Mouse (Mus musculus): ENCODE results near the gene Atrnl1. TPM values are rescaled to one million over a fixed set of nuclear protein-coding genes. Genes with fewer than 3 reads are reported as not detected.

Atrnl1 gene
- total RNA-seq, 1 experiment, result 6.7 TPM

- DNase-seq (ENCODE audit: low read depth, low spot score), result no peak
- H3K4me1 ChIP-seq (ENCODE audit: control insufficient read depth in 2 of 2, insufficient read depth in 2 of 2, low read length in 2 of 2, poor library complexity in 1 of 2), result no peaks in the 10 kb centered on the region
- no peaks in the 10 kb centered on the region for H3K9me3 ChIP-seq (ENCODE audit: control insufficient read depth, insufficient read depth, low read depth, low read length)
- no peak overlapping the region for H3K9ac ChIP-seq (ENCODE audit: insufficient read depth, low read depth, low read length, poor library complexity, severe bottlenecking)
- in situ Hi-C loops (cut with MboI; ENCODE audit: low sequenced_read_pairs in 2 of 2, unreplicated experiment in 2 of 2), result no loop called here
- TF ChIP-seq MAFK (IDR thresholded peaks at IDR 0.05; ENCODE audit: insufficient read depth, low read depth, low read length), result no peak
- TF ChIP-seq ZC3H11A (IDR thresholded peaks at IDR 0.05; ENCODE audit: borderline replicate concordance, low read depth, low read length), result no peak
- H3K4me3 ChIP-seq (ENCODE audit: insufficient read depth in 1 of 2, low read depth in 1 of 2, low read length in 2 of 2, poor library complexity in 1 of 2, severe bottlenecking in 1 of 2), result no peak overlapping the region
- H3K27ac ChIP-seq (ENCODE audit: insufficient read depth, low read depth, low read length, poor library complexity, severe bottlenecking), result no peak overlapping the region
- H3K36me3 ChIP-seq (ENCODE audit: control insufficient read depth, insufficient read depth, low read length, poor library complexity, severe bottlenecking), result no peaks in the 10 kb centered on the region
Measured at GRCm38 (mm10) chr19:57941529-57941928, 330.7 kb downstream of the Atrnl1 start.

GRCm38 (mm10) chr19:57942281-57942680 is 331.4 kb downstream of the Atrnl1 start:
- Histone ChIP-seq H3K36me3 (ENCODE audit: control insufficient read depth, insufficient read depth, low read length, poor library complexity, severe bottlenecking) (no peaks in the 10 kb centered on the region), H3K4me1 (ENCODE audit: control insufficient read depth in 2 of 2, insufficient read depth in 2 of 2, low read length in 2 of 2, poor library complexity in 1 of 2) (no peaks in the 10 kb centered on the region), H3K27ac (ENCODE audit: insufficient read depth, low read depth, low read length, poor library complexity, severe bottlenecking) (no peak overlapping the region), H3K4me3 (ENCODE audit: insufficient read depth in 1 of 2, low read depth in 1 of 2, low read length in 2 of 2, poor library complexity in 1 of 2, severe bottlenecking in 1 of 2) (no peak overlapping the region), H3K9me3 (ENCODE audit: control insufficient read depth, insufficient read depth, low read depth, low read length) (no peaks in the 10 kb centered on the region), H3K9ac (ENCODE audit: insufficient read depth, low read depth, low read length, poor library complexity, severe bottlenecking) (no peak overlapping the region)
- TF ChIP-seq MAFK (IDR thresholded peaks at IDR 0.05; ENCODE audit: insufficient read depth, low read depth, low read length), result no peak
- no peak for TF ChIP-seq ZNF384 (IDR thresholded peaks at IDR 0.05; ENCODE audit: low read depth, low read length)
- no peak for TF ChIP-seq CHD2 (IDR thresholded peaks at IDR 0.05; ENCODE audit: low read depth, low read length)
- TF ChIP-seq HCFC1 (IDR thresholded peaks at IDR 0.05; ENCODE audit: borderline replicate concordance, insufficient read depth, low read length), result no peak
- TF ChIP-seq ZC3H11A (IDR thresholded peaks at IDR 0.05; ENCODE audit: borderline replicate concordance, low read depth, low read length), result no peak
- no peak for DNase-seq (ENCODE audit: low read depth, low spot score)
- in situ Hi-C loops (cut with MboI; ENCODE audit: low sequenced_read_pairs in 2 of 2, unreplicated experiment in 2 of 2), result no loop called here

- Histone ChIP-seq H3K9ac (ENCODE audit: insufficient read depth, low read depth, low read length, poor library complexity, severe bottlenecking) (no peak overlapping the region), H3K4me1 (ENCODE audit: control insufficient read depth in 2 of 2, insufficient read depth in 2 of 2, low read length in 2 of 2, poor library complexity in 1 of 2) (no peaks in the 10 kb centered on the region), H3K4me3 (ENCODE audit: insufficient read depth in 1 of 2, low read depth in 1 of 2, low read length in 2 of 2, poor library complexity in 1 of 2, severe bottlenecking in 1 of 2) (no peak overlapping the region), H3K27ac (ENCODE audit: insufficient read depth, low read depth, low read length, poor library complexity, severe bottlenecking) (no peak overlapping the region), H3K36me3 (ENCODE audit: control insufficient read depth, insufficient read depth, low read length, poor library complexity, severe bottlenecking) (no peaks in the 10 kb centered on the region), H3K9me3 (ENCODE audit: control insufficient read depth, insufficient read depth, low read depth, low read length) (no peaks in the 10 kb centered on the region)
- no peak for DNase-seq (ENCODE audit: low read depth, low spot score)
- in situ Hi-C loops (cut with MboI; ENCODE audit: low sequenced_read_pairs in 2 of 2, unreplicated experiment in 2 of 2), result no loop called here
- no peak for TF ChIP-seq CHD2 (IDR thresholded peaks at IDR 0.05; ENCODE audit: low read depth, low read length)
- no peak for TF ChIP-seq MAFK (IDR thresholded peaks at IDR 0.05; ENCODE audit: insufficient read depth, low read depth, low read length)
- TF ChIP-seq ZNF384 (IDR thresholded peaks at IDR 0.05; ENCODE audit: low read depth, low read length), result no peak
- TF ChIP-seq ZC3H11A (IDR thresholded peaks at IDR 0.05; ENCODE audit: borderline replicate concordance, low read depth, low read length), result no peak
- no peak for TF ChIP-seq HCFC1 (IDR thresholded peaks at IDR 0.05; ENCODE audit: borderline replicate concordance, insufficient read depth, low read length)
Measured at GRCm38 (mm10) chr19:57943308-57943707, 332.5 kb downstream of the Atrnl1 start.

- DNase-seq (ENCODE audit: low read depth, low spot score), result no peak
- TF ChIP-seq ZC3H11A (IDR thresholded peaks at IDR 0.05; ENCODE audit: borderline replicate concordance, low read depth, low read length), result no peak
- Histone ChIP-seq H3K4me3 (ENCODE audit: insufficient read depth in 1 of 2, low read depth in 1 of 2, low read length in 2 of 2, poor library complexity in 1 of 2, severe bottlenecking in 1 of 2) (no peak overlapping the region), H3K9me3 (ENCODE audit: control insufficient read depth, insufficient read depth, low read depth, low read length) (no peaks in the 10 kb centered on the region), H3K4me1 (ENCODE audit: control insufficient read depth in 2 of 2, insufficient read depth in 2 of 2, low read length in 2 of 2, poor library complexity in 1 of 2) (no peaks in the 10 kb centered on the region), H3K27ac (ENCODE audit: insufficient read depth, low read depth, low read length, poor library complexity, severe bottlenecking) (no peak overlapping the region), H3K36me3 (ENCODE audit: control insufficient read depth, insufficient read depth, low read length, poor library complexity, severe bottlenecking) (no peaks in the 10 kb centered on the region), H3K9ac (ENCODE audit: insufficient read depth, low read depth, low read length, poor library complexity, severe bottlenecking) (no peak overlapping the region)
- in situ Hi-C loops (cut with MboI; ENCODE audit: low sequenced_read_pairs in 2 of 2, unreplicated experiment in 2 of 2), result no loop called here
Measured at GRCm38 (mm10) chr19:57944680-57945079, 333.8 kb downstream of the Atrnl1 start.

GRCm38 (mm10) chr19:57945626-57946250 is 334.9 kb downstream of the Atrnl1 start:
- H3K9ac ChIP-seq (ENCODE audit: insufficient read depth, low read depth, low read length, poor library complexity, severe bottlenecking), result no peak overlapping the region
- DNase-seq (ENCODE audit: low read depth, low spot score), result no peak
- no peaks in the 10 kb centered on the region for H3K36me3 ChIP-seq (ENCODE audit: control insufficient read depth, insufficient read depth, low read length, poor library complexity, severe bottlenecking)
- no peak overlapping the region for H3K4me3 ChIP-seq (ENCODE audit: insufficient read depth in 1 of 2, low read depth in 1 of 2, low read length in 2 of 2, poor library complexity in 1 of 2, severe bottlenecking in 1 of 2)
- no peaks in the 10 kb centered on the region for H3K9me3 ChIP-seq (ENCODE audit: control insufficient read depth, insufficient read depth, low read depth, low read length)
- H3K27ac ChIP-seq (ENCODE audit: insufficient read depth, low read depth, low read length, poor library complexity, severe bottlenecking), result no peak overlapping the region
- in situ Hi-C loops (cut with MboI; ENCODE audit: low sequenced_read_pairs in 2 of 2, unreplicated experiment in 2 of 2), result no loop called here
- no peak for TF ChIP-seq CHD2 (IDR thresholded peaks at IDR 0.05; ENCODE audit: low read depth, low read length)
- no peak for TF ChIP-seq ZNF384 (IDR thresholded peaks at IDR 0.05; ENCODE audit: low read depth, low read length)
- TF ChIP-seq HCFC1 (IDR thresholded peaks at IDR 0.05; ENCODE audit: borderline replicate concordance, insufficient read depth, low read length), result no peak
- TF ChIP-seq ZC3H11A (IDR thresholded peaks at IDR 0.05; ENCODE audit: borderline replicate concordance, low read depth, low read length), result no peak
- no peak for TF ChIP-seq MAFK (IDR thresholded peaks at IDR 0.05; ENCODE audit: insufficient read depth, low read depth, low read length)
- no peaks in the 10 kb centered on the region for H3K4me1 ChIP-seq (ENCODE audit: control insufficient read depth in 2 of 2, insufficient read depth in 2 of 2, low read length in 2 of 2, poor library complexity in 1 of 2)
